Mouse (Mus musculus): ENCODE results near the gene Atp6v0b. TPM values are rescaled to one million over a fixed set of nuclear protein-coding genes. Genes with fewer than 3 reads are reported as not detected.
A peak's percentile ranks its signal among the peaks of the same experiment; 100 is the strongest.

The Atp6v0b gene
- total RNA-seq (2021), result 100 to 1,000 TPM; 139 to 148 TPM
- long read RNA-seq, experiment 1, transcript Atp6v0b-204 (4 exons, 646 nt), result minor isoform, 5 of 180 reads
- long read RNA-seq, experiment 1, transcript Atp6v0b-201 (8 exons, 1,000 nt), result major isoform, 124 of 180 reads
- long read RNA-seq, experiment 1, partial matches to known transcripts, result 34 of 180 reads
- long read RNA-seq, experiment 1, other reads (novel, unspliced or antisense), result 14 of 180 reads
- long read RNA-seq, experiment 2, transcript Atp6v0b-201 (8 exons, 1,000 nt), result major isoform, 135 of 227 reads
- long read RNA-seq, experiment 2, transcript Atp6v0b-204 (4 exons, 646 nt), result minor isoform, 8 of 227 reads
- long read RNA-seq, experiment 2, partial matches to known transcripts, result 34 of 227 reads
- long read RNA-seq, experiment 2, other reads (novel, unspliced or antisense), result 50 of 227 reads

GRCm38 (mm10) chr4:117887133-117887532, at the start of gene Atp6v0b:
TSS of gene Atp6v0b (minus strand) at chr4:117887333.
- peak; percentile 80 to 82 for DNase-seq (ENCODE audit: low spot score in 2 of 2)

GRCm38 (mm10) chr4:117934081-117934480, 46.9 kb upstream of the Atp6v0b start:
- DNase-seq (ENCODE audit: low spot score in 2 of 2), result no peak

- DNase-seq (ENCODE audit: low spot score in 2 of 2), result no peak
Measured at GRCm38 (mm10) chr4:117933248-117933647, 46.1 kb upstream of the Atp6v0b start.

GRCm38 (mm10) chr4:117929391-117929881, 42.3 kb upstream of the Atp6v0b start, which contains the start of gene Artn:
TSS of gene Artn (minus strand) at chr4:117929763.
- no peak for DNase-seq (ENCODE audit: low spot score in 2 of 2)

GRCm38 (mm10) chr4:117928699-117929241, 41.6 kb upstream of the Atp6v0b start:
- DNase-seq (ENCODE audit: low spot score in 2 of 2), result no peak

- DNase-seq (ENCODE audit: low spot score in 2 of 2), result no peak
Measured at GRCm38 (mm10) chr4:117928234-117928633, 41.1 kb upstream of the Atp6v0b start.

GRCm38 (mm10) chr4:117926545-117927482, 39.7 kb upstream of the Atp6v0b start:
- no peak for DNase-seq (ENCODE audit: low spot score in 2 of 2)

- DNase-seq (ENCODE audit: low spot score in 2 of 2), result no peak
Measured at GRCm38 (mm10) chr4:117924916-117925315, 37.8 kb upstream of the Atp6v0b start.

- DNase-seq (ENCODE audit: low spot score in 2 of 2), result no peak
Measured at GRCm38 (mm10) chr4:117923450-117923849, 36.3 kb upstream of the Atp6v0b start.

- no peak for DNase-seq (ENCODE audit: low spot score in 2 of 2)
Measured at GRCm38 (mm10) chr4:117921358-117921757, 34.2 kb upstream of the Atp6v0b start.

- no peak for DNase-seq (ENCODE audit: low spot score in 2 of 2)
Measured at GRCm38 (mm10) chr4:117918762-117919161, 31.6 kb upstream of the Atp6v0b start.

GRCm38 (mm10) chr4:117918261-117918660, 31.1 kb upstream of the Atp6v0b start:
- no peak for DNase-seq (ENCODE audit: low spot score in 2 of 2)

- no peak for DNase-seq (ENCODE audit: low spot score in 2 of 2)
Measured at GRCm38 (mm10) chr4:117917847-117918246, 30.7 kb upstream of the Atp6v0b start.

- no peak for DNase-seq (ENCODE audit: low spot score in 2 of 2)
Measured at GRCm38 (mm10) chr4:117917402-117917801, 30.3 kb upstream of the Atp6v0b start.

GRCm38 (mm10) chr4:117916386-117916785, 29.3 kb upstream of the Atp6v0b start:
- DNase-seq (ENCODE audit: low spot score in 2 of 2), result no peak

- DNase-seq (ENCODE audit: low spot score in 2 of 2), result no peak
Measured at GRCm38 (mm10) chr4:117915489-117916105, 28.5 kb upstream of the Atp6v0b start.

- peak; percentile 84 to 88 for DNase-seq (ENCODE audit: low spot score in 2 of 2)
Measured at GRCm38 (mm10) chr4:117914591-117915442, 27.7 kb upstream of the Atp6v0b start, which contains the start of gene Ipo13. TSS of gene Ipo13 (minus strand) at chr4:117914999.

GRCm38 (mm10) chr4:117914031-117914430, 26.9 kb upstream of the Atp6v0b start:
- no peak for DNase-seq (ENCODE audit: low spot score in 2 of 2)

- DNase-seq (ENCODE audit: low spot score in 2 of 2), result no peak
Measured at GRCm38 (mm10) chr4:117913421-117913820, 26.3 kb upstream of the Atp6v0b start.
